Mouse (Mus musculus): ENCODE measurements around the gene Gp1ba. TPM values are rescaled to one million over a fixed set of nuclear protein-coding genes. Genes with fewer than 3 reads are reported as not detected.

Gene Gp1ba
- total and polyA plus RNA-seq, 3 experiments: 1.6 to 5.0 TPM; not detected in 1

DNA sequence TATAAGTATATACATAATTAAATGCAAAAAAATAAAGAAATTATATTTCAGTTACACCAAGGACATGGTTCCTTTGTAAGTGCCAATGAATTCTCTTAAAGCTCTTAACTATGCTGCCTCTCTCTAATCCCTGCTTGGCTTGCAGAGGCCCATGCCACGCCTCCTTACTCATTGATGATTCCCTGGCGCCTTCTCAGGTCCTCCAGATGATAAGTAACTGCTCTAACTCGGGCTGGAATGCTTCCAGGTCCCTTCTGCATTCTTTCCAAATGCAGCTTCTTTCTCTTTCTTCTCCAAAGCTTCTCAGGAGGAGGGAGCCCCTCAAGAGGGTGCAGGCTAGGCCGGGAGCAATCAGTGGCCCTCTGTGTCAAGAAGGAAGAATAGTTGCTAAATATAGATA, 50.7 kb downstream of the Gp1ba start:
- Histone ChIP-seq H3K27ac (ENCODE audit: control insufficient read depth, low read depth, low read length) (no peak overlapping the region), H3K36me3 (ENCODE audit: control insufficient read depth in 1 of 2, insufficient read depth in 2 of 2, low read length in 2 of 2) (peaks cover 0 to 5% of the 10 kb centered on the region in 2 experiments; a peak in 2 of 4 replicates), H3K4me1 (ENCODE audit: control insufficient read depth in 1 of 2, insufficient read depth in 2 of 2, low read length in 2 of 2) (peaks cover 0 to 9% of the 10 kb centered on the region in 2 experiments; a peak in 2 of 4 replicates), H3K79me2 (ENCODE audit: control insufficient read depth, insufficient read depth, low read length, poor library complexity) (peaks cover 4% of the 10 kb centered on the region; the same call in 1 of the 2 replicates), H3K27me3 (ENCODE audit: control insufficient read depth in 1 of 2, insufficient read depth in 2 of 2, low read length in 2 of 2) (no peaks in the 10 kb centered on the region), H3K4me3 (ENCODE audit: control insufficient read depth in 1 of 2, insufficient read depth in 1 of 2, low read depth in 2 of 2, low read length in 2 of 2) (no peak overlapping the region), H3K9ac (ENCODE audit: control insufficient read depth, low read depth, low read length, poor library complexity, severe bottlenecking) (no peak overlapping the region), H3K9me3 (replicated peaks; ENCODE audit: insufficient read depth, low read length) (no peaks in the 10 kb centered on the region)
- no peak for DNase-seq (ENCODE audit: low read depth, low spot score)
- TF ChIP-seq ELF1 (IDR thresholded peaks at IDR 0.05; ENCODE audit: low read depth, low read length) (no peak), NELFE (IDR thresholded peaks at IDR 0.05; ENCODE audit: low read depth, low read length) (no peak), MEF2A (IDR thresholded peaks at IDR 0.05; ENCODE audit: extremely low read depth, insufficient replicate concordance, low read depth, low read length, poor library complexity, severe bottlenecking) (no peak)

Other genes with a start within 250 kb of the Gp1ba start
- 46.4 and 50.6 TPM in 2 replicates for gene Pelp1, start 229.1 kb upstream of the Gp1ba start, total RNA-seq (2012; rRNA removed)
- gene Pelp1, start 229.1 kb upstream of the Gp1ba start, polyA plus RNA-seq (2012; ENCODE audit: insufficient read depth in 1 of 2, insufficient read length in 2 of 2, low read depth in 1 of 2, low replicate concordance in 2 of 2, missing spikeins in 1 of 2): 10 to 100 TPM in 1 of 2 experiments, not detected in 1; 70.1 TPM
- 200 and 241 TPM in 2 replicates for gene Arrb2, start 206.5 kb upstream of the Gp1ba start, total RNA-seq (2012; rRNA removed)
- gene Arrb2, start 206.5 kb upstream of the Gp1ba start, polyA plus RNA-seq (2012; ENCODE audit: insufficient read depth in 1 of 2, insufficient read length in 2 of 2, low read depth in 1 of 2, low replicate concordance in 2 of 2, missing spikeins in 1 of 2): 100 to 1,000 TPM in 1 of 2 experiments, not detected in 1; 272 TPM
- gene Med11, start 187.2 kb upstream of the Gp1ba start, total RNA-seq (2012; rRNA removed): 43.0 and 43.3 TPM in 2 replicates
- gene Med11, start 187.2 kb upstream of the Gp1ba start, polyA plus RNA-seq (2012; ENCODE audit: insufficient read depth in 1 of 2, insufficient read length in 2 of 2, low read depth in 1 of 2, low replicate concordance in 2 of 2, missing spikeins in 1 of 2): 10 to 100 TPM in 1 of 2 experiments, not detected in 1; 40.0 TPM
- not detected in 2 replicates for gene Zmynd15, start 179.7 kb upstream of the Gp1ba start, total RNA-seq (2012; rRNA removed)
- gene Zmynd15, start 179.7 kb upstream of the Gp1ba start, polyA plus RNA-seq (2012; ENCODE audit: insufficient read depth in 1 of 2, insufficient read length in 2 of 2, low read depth in 1 of 2, low replicate concordance in 2 of 2, missing spikeins in 1 of 2): under 1 TPM in 1 of 2 experiments, not detected in 1; 0.14 TPM
- not detected in 2 replicates for gene Cxcl16, start 179.1 kb upstream of the Gp1ba start, total RNA-seq (2012; rRNA removed)
- not detected for gene Cxcl16, start 179.1 kb upstream of the Gp1ba start, polyA plus RNA-seq (2012; ENCODE audit: insufficient read depth in 1 of 2, insufficient read length in 2 of 2, low read depth in 1 of 2, low replicate concordance in 2 of 2, missing spikeins in 1 of 2)
- 0.27 TPM in 1 of 2 replicates, not detected in the other for gene Tm4sf5, start 133.9 kb upstream of the Gp1ba start, total RNA-seq (2012; rRNA removed)
- under 1 TPM in 1 of 2 experiments, not detected in 1; 0.21 TPM for gene Tm4sf5, start 133.9 kb upstream of the Gp1ba start, polyA plus RNA-seq (2012; ENCODE audit: insufficient read depth in 1 of 2, insufficient read length in 2 of 2, low read depth in 1 of 2, low replicate concordance in 2 of 2, missing spikeins in 1 of 2)
- not detected in 2 replicates for gene Vmo1, start 124.5 kb upstream of the Gp1ba start, total RNA-seq (2012; rRNA removed)
- gene Vmo1, start 124.5 kb upstream of the Gp1ba start, polyA plus RNA-seq (2012; ENCODE audit: insufficient read depth in 1 of 2, insufficient read length in 2 of 2, low read depth in 1 of 2, low replicate concordance in 2 of 2, missing spikeins in 1 of 2): not detected
- gene Gltpd2, start 119.9 kb upstream of the Gp1ba start, total RNA-seq (2012; rRNA removed): not detected in 2 replicates
- under 1 TPM in 1 of 2 experiments, not detected in 1; 0.06 TPM for gene Gltpd2, start 119.9 kb upstream of the Gp1ba start, polyA plus RNA-seq (2012; ENCODE audit: insufficient read depth in 1 of 2, insufficient read length in 2 of 2, low read depth in 1 of 2, low replicate concordance in 2 of 2, missing spikeins in 1 of 2)
- gene Psmb6, start 113.8 kb upstream of the Gp1ba start, total RNA-seq (2012; rRNA removed): 602 and 671 TPM in 2 replicates
- 100 to 1,000 TPM in 1 of 2 experiments, not detected in 1; 462 TPM for gene Psmb6, start 113.8 kb upstream of the Gp1ba start, polyA plus RNA-seq (2012; ENCODE audit: insufficient read depth in 1 of 2, insufficient read length in 2 of 2, low read depth in 1 of 2, low replicate concordance in 2 of 2, missing spikeins in 1 of 2)
- not detected in 2 replicates for gene Gm40193, start 106.2 kb upstream of the Gp1ba start, total RNA-seq (2012; rRNA removed)
- not detected for gene Gm40193, start 106.2 kb upstream of the Gp1ba start, polyA plus RNA-seq (2012; ENCODE audit: insufficient read depth in 1 of 2, insufficient read length in 2 of 2, low read depth in 1 of 2, low replicate concordance in 2 of 2, missing spikeins in 1 of 2)
- gene Pld2, start 99.1 kb upstream of the Gp1ba start, total RNA-seq (2012; rRNA removed): 0.07 and 0.15 TPM in 2 replicates
- under 1 TPM in 1 of 2 experiments, not detected in 1; 0.39 TPM for gene Pld2, start 99.1 kb upstream of the Gp1ba start, polyA plus RNA-seq (2012; ENCODE audit: insufficient read depth in 1 of 2, insufficient read length in 2 of 2, low read depth in 1 of 2, low replicate concordance in 2 of 2, missing spikeins in 1 of 2)
- gene Mink1, start 76.2 kb upstream of the Gp1ba start, total RNA-seq (2012; rRNA removed): 25.0 and 33.8 TPM in 2 replicates
- gene Mink1, start 76.2 kb upstream of the Gp1ba start, polyA plus RNA-seq (2012; ENCODE audit: insufficient read depth in 1 of 2, insufficient read length in 2 of 2, low read depth in 1 of 2, low replicate concordance in 2 of 2, missing spikeins in 1 of 2): 100 to 1,000 TPM in 1 of 2 experiments, 10 to 100 TPM in 1; 57.3 to 230 TPM
- not detected in 2 replicates for gene 4930544D05Rik, start 23.3 kb upstream of the Gp1ba start, total RNA-seq (2012; rRNA removed)
- gene 4930544D05Rik, start 23.3 kb upstream of the Gp1ba start, polyA plus RNA-seq (2012; ENCODE audit: insufficient read depth in 1 of 2, insufficient read length in 2 of 2, low read depth in 1 of 2, low replicate concordance in 2 of 2, missing spikeins in 1 of 2): under 1 TPM in 1 of 2 experiments, not detected in 1; 0.10 TPM
- 0.54 TPM in 1 of 2 replicates, not detected in the other for gene Chrne, start 19.9 kb upstream of the Gp1ba start, total RNA-seq (2012; rRNA removed)
- gene Chrne, start 19.9 kb upstream of the Gp1ba start, polyA plus RNA-seq (2012; ENCODE audit: insufficient read depth in 1 of 2, insufficient read length in 2 of 2, low read depth in 1 of 2, low replicate concordance in 2 of 2, missing spikeins in 1 of 2): under 1 TPM in 1 of 2 experiments, not detected in 1; 0.33 TPM
- 30.4 and 31.4 TPM in 2 replicates for gene Rnf167, start 8.1 kb downstream of the Gp1ba start, total RNA-seq (2012; rRNA removed)
- gene Rnf167, start 8.1 kb downstream of the Gp1ba start, polyA plus RNA-seq (2012; ENCODE audit: insufficient read depth in 1 of 2, insufficient read length in 2 of 2, low read depth in 1 of 2, low replicate concordance in 2 of 2, missing spikeins in 1 of 2): 10 to 100 TPM in 1 of 2 experiments, not detected in 1; 44.4 TPM
- gene Slc25a11, start 8.4 kb downstream of the Gp1ba start, total RNA-seq (2012; rRNA removed): 96.3 and 104 TPM in 2 replicates
- gene Slc25a11, start 8.4 kb downstream of the Gp1ba start, polyA plus RNA-seq (2012; ENCODE audit: insufficient read depth in 1 of 2, insufficient read length in 2 of 2, low read depth in 1 of 2, low replicate concordance in 2 of 2, missing spikeins in 1 of 2): 100 to 1,000 TPM; 114 to 145 TPM
- gene Pfn1, start 15.5 kb downstream of the Gp1ba start, total RNA-seq (2012; rRNA removed): 1,332 and 1,356 TPM in 2 replicates
- gene Pfn1, start 15.5 kb downstream of the Gp1ba start, polyA plus RNA-seq (2012; ENCODE audit: insufficient read depth in 1 of 2, insufficient read length in 2 of 2, low read depth in 1 of 2, low replicate concordance in 2 of 2, missing spikeins in 1 of 2): 1,000 to 10,000 TPM; 2,392 to 5,980 TPM
- 12.9 and 14.2 TPM in 2 replicates for gene Eno3, start 18.1 kb downstream of the Gp1ba start, total RNA-seq (2012; rRNA removed)
- 10 to 100 TPM in 1 of 2 experiments, not detected in 1; 16.8 TPM for gene Eno3, start 18.1 kb downstream of the Gp1ba start, polyA plus RNA-seq (2012; ENCODE audit: insufficient read depth in 1 of 2, insufficient read length in 2 of 2, low read depth in 1 of 2, low replicate concordance in 2 of 2, missing spikeins in 1 of 2)
- gene Spag7, start 30.3 kb downstream of the Gp1ba start, total RNA-seq (2012; rRNA removed): 76.4 and 81.0 TPM in 2 replicates
- 10 to 100 TPM in 1 of 2 experiments, not detected in 1; 99.6 TPM for gene Spag7, start 30.3 kb downstream of the Gp1ba start, polyA plus RNA-seq (2012; ENCODE audit: insufficient read depth in 1 of 2, insufficient read length in 2 of 2, low read depth in 1 of 2, low replicate concordance in 2 of 2, missing spikeins in 1 of 2)
- gene Camta2, start 49.0 kb downstream of the Gp1ba start, total RNA-seq (2012; rRNA removed): 1.9 and 2.8 TPM in 2 replicates
- gene Camta2, start 49.0 kb downstream of the Gp1ba start, polyA plus RNA-seq (2012; ENCODE audit: insufficient read depth in 1 of 2, insufficient read length in 2 of 2, low read depth in 1 of 2, low replicate concordance in 2 of 2, missing spikeins in 1 of 2): 10 to 100 TPM in 1 of 2 experiments, not detected in 1; 15.0 TPM
- 0.35 and 0.46 TPM in 2 replicates for gene Inca1, start 61.0 kb downstream of the Gp1ba start, total RNA-seq (2012; rRNA removed)
- gene Inca1, start 61.0 kb downstream of the Gp1ba start, polyA plus RNA-seq (2012; ENCODE audit: insufficient read depth in 1 of 2, insufficient read length in 2 of 2, low read depth in 1 of 2, low replicate concordance in 2 of 2, missing spikeins in 1 of 2): 1 to 10 TPM in 1 of 2 experiments, not detected in 1; 2.2 TPM
- 19.8 and 20.3 TPM in 2 replicates for gene Kif1c, start 61.4 kb downstream of the Gp1ba start, total RNA-seq (2012; rRNA removed)
- gene Kif1c, start 61.4 kb downstream of the Gp1ba start, polyA plus RNA-seq (2012; ENCODE audit: insufficient read depth in 1 of 2, insufficient read length in 2 of 2, low read depth in 1 of 2, low replicate concordance in 2 of 2, missing spikeins in 1 of 2): 10 to 100 TPM in 1 of 2 experiments, not detected in 1; 21.7 TPM
- 1.5 TPM in 2 replicates for gene Zfp3, start 125.1 kb downstream of the Gp1ba start, total RNA-seq (2012; rRNA removed)
- 1 to 10 TPM in 1 of 2 experiments, not detected in 1; 1.9 TPM for gene Zfp3, start 125.1 kb downstream of the Gp1ba start, polyA plus RNA-seq (2012; ENCODE audit: insufficient read depth in 1 of 2, insufficient read length in 2 of 2, low read depth in 1 of 2, low replicate concordance in 2 of 2, missing spikeins in 1 of 2)
- gene Scimp, start 173.5 kb downstream of the Gp1ba start, total RNA-seq (2012; rRNA removed): not detected in 2 replicates
- not detected for gene Scimp, start 173.5 kb downstream of the Gp1ba start, polyA plus RNA-seq (2012; ENCODE audit: insufficient read depth in 1 of 2, insufficient read length in 2 of 2, low read depth in 1 of 2, low replicate concordance in 2 of 2, missing spikeins in 1 of 2)
- 34.3 and 35.6 TPM in 2 replicates for gene Rabep1, start 205.7 kb downstream of the Gp1ba start, total RNA-seq (2012; rRNA removed)
- gene Rabep1, start 205.7 kb downstream of the Gp1ba start, polyA plus RNA-seq (2012; ENCODE audit: insufficient read depth in 1 of 2, insufficient read length in 2 of 2, low read depth in 1 of 2, low replicate concordance in 2 of 2, missing spikeins in 1 of 2): 10 to 100 TPM; 24.2 to 72.2 TPM